Mouse (Mus musculus) lung, postnatal 4 days (tissue): ENCODE measurements around the gene Map3k14.

ENCODE experiments used
- DNase-seq, 2 experiments: peaks; one replicate each; pipeline ENCODE4 v3.0.0; 2021

Map3k14 gene

GRCm38 (mm10) chr11:103269426-103269825 lies 2.2 kb upstream of the Map3k14 start:
- DNase-seq, result no peak

DNA sequence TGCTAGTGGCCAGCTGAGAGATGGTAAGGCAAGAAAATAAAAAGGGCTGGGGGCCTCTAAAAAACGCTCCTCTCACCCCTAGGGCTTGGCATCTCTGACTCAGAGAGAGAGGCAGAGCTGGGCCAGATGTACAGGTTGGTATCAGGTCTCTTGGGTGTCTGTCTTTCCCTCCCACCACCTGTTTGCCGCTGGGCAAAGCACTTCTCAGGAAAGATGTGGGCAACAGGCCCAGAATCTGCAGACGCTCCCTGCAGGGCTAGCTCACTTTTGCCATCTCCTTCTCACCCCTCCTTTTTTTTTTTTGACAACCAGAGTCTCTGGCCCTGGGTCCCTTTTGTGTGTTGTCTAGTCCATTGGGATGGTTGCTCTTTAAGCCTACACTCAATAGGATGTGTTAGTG lies 1.6 kb upstream of the Map3k14 start:
- DNase-seq, result no peak

DNA sequence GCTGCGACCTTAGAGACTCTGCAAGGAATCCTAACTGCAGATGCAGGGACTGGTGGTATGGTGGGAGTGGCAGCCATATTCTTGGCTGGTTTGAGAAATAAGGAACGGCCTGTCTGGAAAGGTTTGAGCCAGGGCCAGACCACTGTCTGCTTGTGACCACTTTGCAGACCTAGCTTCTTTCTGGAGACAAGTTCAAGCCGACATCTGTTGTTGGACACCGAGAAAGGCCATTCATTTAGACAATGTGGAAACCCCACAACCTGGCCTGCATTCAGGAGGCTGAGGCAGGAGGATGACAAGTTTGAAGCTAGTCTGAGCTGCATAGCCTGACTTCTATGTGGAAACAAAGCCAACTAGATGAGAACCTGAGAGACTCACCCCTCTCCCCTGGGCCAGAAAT lies 1.1 kb upstream of the Map3k14 start:
- no peak for DNase-seq

DNA sequence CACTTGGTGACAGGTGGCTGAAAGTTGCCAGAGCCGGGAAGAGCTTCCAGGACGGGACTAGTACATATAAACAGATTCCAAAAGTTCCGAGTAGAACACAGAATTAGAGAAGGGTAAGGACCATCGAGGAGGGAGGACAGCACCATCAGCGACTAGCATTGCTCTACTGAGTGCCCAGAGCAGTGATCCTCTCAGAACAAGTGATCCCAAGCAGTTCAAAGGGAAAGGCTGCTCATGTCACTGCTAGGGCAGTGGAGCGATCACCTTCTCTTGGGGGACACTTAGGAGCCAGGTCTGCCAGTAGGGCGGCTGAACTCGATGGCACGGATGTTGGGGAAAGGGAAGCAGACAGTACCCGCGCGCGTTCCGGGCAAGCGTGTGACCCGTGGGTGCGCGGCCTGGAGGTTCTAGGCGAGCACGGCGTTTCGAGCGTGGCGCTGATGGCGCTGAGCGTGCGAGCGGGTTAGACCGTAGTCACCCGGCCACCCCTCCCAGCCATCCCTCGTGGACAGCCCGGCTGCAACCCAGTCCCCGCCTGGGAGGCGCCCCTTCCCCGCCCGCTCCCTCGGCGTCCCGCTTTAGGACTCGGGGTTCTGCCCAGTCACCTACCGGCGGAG lies 435 bp downstream of the Map3k14 start:
- no peak for DNase-seq

GRCm38 (mm10) chr11:103265856-103266255 lies 1.4 kb downstream of the Map3k14 start:
- no peak for DNase-seq

DNA sequence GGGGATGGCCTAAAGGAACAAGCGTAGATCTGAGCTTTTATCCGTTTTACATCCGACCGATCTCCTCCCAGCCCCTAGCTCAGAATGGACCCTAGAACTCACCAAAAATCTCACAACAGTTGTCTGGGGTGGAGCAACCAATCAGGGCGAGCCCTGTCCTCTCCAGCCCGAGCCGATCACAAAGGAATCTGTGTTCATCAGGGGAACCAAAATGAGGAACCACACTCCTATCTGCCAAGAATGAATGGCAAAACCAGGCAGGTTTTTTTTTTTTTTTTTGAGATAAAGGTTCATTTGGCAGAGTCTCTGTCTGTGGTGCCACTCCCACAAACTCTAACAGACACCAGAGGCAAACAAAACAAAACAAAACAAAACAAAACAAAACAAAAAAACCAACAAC lies 2.1 kb downstream of the Map3k14 start:
- peak in 1 of 2 experiments; percentile 29 for DNase-seq

GRCm38 (mm10) chr11:103264427-103265005 lies 2.8 kb downstream of the Map3k14 start:
- peak in 1 of 2 experiments; percentile 9 for DNase-seq

DNA sequence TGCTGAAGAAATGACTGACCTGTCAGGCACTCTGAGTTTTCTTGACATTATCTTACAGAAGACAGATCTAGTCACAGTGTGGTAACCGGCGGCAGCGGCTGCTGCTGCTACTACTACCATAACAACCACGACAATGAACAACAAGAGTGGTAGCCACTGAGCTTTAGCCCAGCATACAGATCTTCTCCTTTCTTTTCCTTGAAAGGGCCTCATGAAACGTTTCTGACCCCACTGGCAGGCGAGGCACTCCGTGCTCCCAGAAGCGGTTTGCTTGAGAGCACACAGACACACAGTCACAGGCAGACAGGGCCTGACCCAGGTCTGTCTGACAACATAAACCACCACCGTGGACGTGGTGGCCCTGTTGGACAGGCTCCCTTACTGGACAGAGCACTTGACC lies 3.7 kb downstream of the Map3k14 start:
- DNase-seq, result peak in 1 of 2 experiments; percentile 4

DNA sequence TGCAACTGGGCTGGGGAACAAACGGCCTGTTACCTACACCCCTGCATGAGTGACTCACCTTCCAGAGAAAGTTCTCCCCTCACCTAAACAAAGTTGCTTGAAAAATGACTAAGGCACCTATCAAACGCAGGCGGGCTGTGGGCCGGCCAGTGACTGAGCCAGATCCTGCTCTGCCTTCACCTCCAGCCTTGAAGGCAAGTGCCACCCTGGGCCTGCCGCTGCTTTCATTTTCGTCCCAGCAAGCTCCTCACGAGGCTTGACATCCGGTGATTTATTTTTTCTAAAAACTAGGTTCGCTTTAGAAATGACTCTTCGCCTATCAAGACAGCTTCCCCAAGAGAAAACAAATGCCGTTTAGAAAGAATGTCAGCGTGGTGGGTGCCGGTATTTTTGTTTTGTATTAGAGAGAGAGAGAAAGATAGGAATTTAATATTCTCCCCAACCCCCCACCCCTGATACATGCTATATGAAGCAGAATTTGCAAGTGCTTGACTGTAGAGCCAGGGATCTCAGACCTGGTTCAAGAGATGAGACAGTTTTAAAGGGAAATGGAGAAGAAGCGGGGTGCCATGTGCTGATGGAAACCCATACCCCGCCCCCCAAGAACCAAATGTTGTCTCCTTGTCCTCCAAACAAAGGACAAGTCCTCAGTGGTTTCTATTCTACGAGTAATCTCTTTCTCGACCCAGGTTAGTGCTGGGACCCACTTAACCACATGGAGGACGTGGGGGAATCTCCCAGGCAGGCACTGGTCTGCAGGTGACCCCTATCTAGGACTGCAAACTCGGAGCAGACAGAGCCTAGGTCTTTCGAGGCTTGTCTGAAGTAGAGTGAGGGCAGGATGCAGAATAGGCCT lies 4.6 kb downstream of the Map3k14 start:
- DNase-seq, result peak; percentile 52 to 54

GRCm38 (mm10) chr11:103261671-103262411 lies 5.4 kb downstream of the Map3k14 start:
- peak in 1 of 2 experiments; percentile 37 for DNase-seq

DNA sequence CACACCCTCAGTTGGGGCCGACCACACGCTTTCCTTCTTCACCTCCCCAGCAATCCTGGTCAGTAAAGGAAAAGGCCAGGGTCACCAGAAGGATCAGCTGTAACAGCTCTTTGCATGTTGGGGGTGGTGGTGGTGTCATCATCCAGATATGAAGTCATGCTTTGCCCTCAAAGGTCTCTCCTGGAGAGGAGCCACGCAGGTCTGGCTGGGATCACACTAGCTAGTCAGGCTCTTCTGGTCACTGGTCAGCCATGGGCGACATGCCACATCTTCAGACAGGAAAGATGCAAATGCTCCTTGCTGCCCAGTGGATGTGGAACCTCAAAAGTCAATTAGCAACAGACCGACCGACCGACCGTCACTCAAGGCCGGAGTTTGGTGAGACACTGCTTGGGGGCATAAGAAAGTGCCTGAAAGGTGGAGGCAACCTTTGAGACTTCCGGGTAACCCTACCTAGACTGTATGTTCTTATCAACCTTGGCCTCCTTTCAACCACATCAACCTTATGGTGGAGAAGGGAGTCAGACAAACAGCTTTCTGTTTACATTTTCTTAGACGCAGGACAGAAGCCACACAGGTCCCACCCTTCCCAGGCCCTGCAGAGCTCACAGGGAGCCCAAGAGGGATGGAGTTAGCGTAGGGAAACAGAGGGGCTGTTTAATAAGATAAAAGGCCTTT lies 6.6 kb downstream of the Map3k14 start:
- DNase-seq, result no peak

- DNase-seq, result no peak
Measured at GRCm38 (mm10) chr11:103260034-103260433, 7.2 kb downstream of the Map3k14 start.

GRCm38 (mm10) chr11:103257938-103258481 lies 9.3 kb downstream of the Map3k14 start:
- DNase-seq, result no peak

DNA sequence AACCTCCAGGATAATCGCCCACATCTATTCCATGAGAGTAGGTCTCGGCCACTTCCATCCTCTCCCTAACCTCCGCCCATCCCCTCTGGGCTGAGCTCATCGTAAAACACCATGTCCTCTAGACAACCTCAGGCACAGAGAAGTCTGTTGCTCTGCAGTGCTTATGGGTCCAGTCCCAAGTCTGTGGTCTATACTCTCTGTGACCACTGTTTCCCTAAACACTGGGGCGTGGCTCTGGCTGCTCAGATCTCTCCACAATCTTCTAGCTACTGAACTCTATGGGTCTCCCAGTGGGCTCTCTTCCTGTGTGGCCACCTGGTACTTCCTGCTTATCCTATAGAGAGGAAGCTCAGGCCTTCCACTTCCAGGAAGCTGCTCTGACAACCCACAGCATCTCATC lies 13.7 kb downstream of the Map3k14 start:
- DNase-seq, result no peak

DNA sequence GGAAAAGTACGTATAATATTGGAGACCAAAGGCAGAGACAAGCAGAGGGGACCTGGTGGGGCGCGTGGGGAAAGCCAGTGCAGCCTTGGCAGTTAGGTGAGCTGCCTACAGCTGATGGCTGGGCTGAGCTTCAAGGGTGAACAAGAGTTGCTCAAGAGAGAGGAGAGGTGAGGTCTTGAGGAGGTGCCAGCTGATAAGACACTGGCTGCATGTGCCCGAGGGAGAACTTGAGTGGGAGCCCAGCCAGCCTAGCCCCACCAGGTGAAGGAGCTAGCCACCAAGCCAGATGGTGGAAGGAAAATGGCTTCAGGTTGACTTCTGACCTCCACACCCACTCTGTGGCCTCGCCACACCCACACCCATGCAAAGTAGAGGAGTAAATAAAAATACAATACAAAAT lies 14.9 kb downstream of the Map3k14 start:
- DNase-seq, result peak in 1 of 2 experiments; percentile 61

- DNase-seq, result no peak
Measured at GRCm38 (mm10) chr11:103250324-103250723, 16.9 kb downstream of the Map3k14 start.

- DNase-seq, result no peak
Measured at GRCm38 (mm10) chr11:103249509-103249908, 17.8 kb downstream of the Map3k14 start.

GRCm38 (mm10) chr11:103248837-103249236 lies 18.4 kb downstream of the Map3k14 start:
- DNase-seq, result no peak

DNA sequence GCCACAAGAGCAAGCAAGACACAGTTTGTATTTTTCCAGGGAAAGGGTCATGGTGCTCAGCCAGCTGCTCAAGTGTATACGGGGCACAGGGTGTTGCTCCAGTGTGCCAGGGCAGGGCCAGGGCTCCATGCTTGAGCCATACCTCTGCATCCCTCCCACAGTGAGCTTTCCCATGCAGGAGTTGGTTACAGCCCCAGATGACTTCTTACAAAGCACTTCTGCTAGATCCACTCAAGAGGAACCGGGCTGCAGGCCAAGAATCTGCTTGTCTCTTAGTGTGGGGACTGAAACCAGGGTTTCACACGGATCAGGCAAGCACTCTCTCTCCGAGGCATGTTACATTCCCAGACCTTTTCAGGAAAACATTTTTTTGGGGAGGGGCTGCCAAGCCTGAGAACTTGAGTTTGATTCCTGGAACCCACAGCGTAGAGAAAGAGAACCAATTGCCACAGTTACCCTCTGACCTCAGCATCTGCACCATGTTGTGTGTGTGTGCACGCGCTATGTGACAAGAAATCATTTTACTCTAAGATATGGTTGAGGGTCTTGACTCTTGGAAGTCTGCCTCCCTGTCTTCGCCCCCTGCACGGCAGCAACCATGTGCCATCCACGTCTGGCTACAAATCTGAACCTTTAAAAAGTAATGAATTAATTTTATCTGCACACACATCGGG lies 19.6 kb downstream of the Map3k14 start:
- peak; percentile 88 to 92 for DNase-seq

DNA sequence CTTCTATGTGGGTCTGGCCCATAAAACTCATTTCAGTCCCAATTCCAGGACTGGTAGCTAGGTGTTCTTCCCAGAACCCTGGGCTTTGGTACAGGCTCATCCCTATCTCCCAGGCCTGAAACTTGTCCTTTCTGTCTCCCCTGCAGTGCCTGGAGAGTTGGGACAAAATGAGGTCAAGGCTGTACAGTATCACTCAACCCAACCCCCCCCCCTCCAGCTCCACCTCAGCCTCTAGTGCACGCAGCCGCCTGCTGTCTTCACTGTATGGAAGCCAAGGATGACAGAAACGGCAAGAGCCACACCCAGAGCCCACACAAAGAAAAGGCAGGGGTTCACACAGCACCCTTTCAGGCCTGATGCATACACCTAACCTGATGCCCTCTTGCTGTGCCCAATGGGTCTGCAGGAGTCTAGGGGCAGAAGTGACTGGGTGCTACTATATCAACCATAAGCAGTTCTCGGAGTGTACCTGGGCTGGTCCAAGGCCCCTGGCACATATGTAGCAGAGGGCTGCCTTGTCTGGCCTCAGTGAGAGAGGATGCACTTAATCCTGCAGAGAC lies 20.5 kb downstream of the Map3k14 start:
- no peak for DNase-seq

- DNase-seq, result peak; percentile 53 to 80
Measured at GRCm38 (mm10) chr11:103246081-103246730, 21.1 kb downstream of the Map3k14 start.
